30 mouse cellular contexts compared by ENCODE assay signal in genomic region chr10:121494163-121494425, GRCm38 (mm10). TPM values are rescaled to one million over a fixed set of nuclear protein-coding genes. Genes with fewer than 3 reads are reported as not detected.
DNase-seq lines count a peak whose midpoint lies in the region; ATAC-seq and TF ChIP-seq lines count a peak whose summit lies in the region.
"Had no signal": no experiment of that assay in that cellular context is flagged by ENCODE, and none has a peak within 500 bp of the region (broad histone marks: within the 10 kb centered on the region; RNA-seq: fewer than 3 reads in every experiment).

No protein-coding gene starts in this region.

- TF ChIP-seq POLR2A in kidney, adult 2 months (IDR thresholded peaks at IDR 0.05; ENCODE audit: low read depth, low read length) = no peak

- no peak for DNase-seq in kidney, adult 2 months
- DNase-seq in kidney, postnatal 14 days = no peak
- DNase-seq in midbrain, embryonic 11.5 days (ENCODE audit: low spot score, missing footprints) = peak; percentile 44
- DNase-seq in midbrain, postnatal 0 days (ENCODE audit: low spot score) = no peak
- peak; percentile 47 for DNase-seq in T-cell, adult 2 months (ENCODE audit: low spot score)
- DNase-seq in ovary, postnatal 10 days (ENCODE audit: low spot score) = no peak
- no peak for DNase-seq in cerebellum, adult 11 months
- DNase-seq: adrenal gland, adult 2 months; cerebellum, adult 11-12 months; cerebellum, adult 9-11 months; embryo, embryonic 11 days; gastrocnemius, postnatal 25 days; heart, adult 18-20 months; heart, postnatal 14 days; kidney, postnatal 25 days; lung, adult 18-20 months; lung, postnatal 4 days; midbrain, embryonic 14.5 days; right cerebral cortex, adult 18-20 months; thymus, postnatal 14 days had no signal

- no peaks in the 10 kb centered on the region for H3K9me3 ChIP-seq in midbrain, embryonic 11.5 days (ENCODE audit: control insufficient read depth, low read length)
- no peaks in the 10 kb centered on the region for H3K9me3 ChIP-seq in midbrain, postnatal 0 days (ENCODE audit: low read length)
- H3K9me3 ChIP-seq: embryonic facial prominence, embryonic 12.5 days; heart, embryonic 13.5 days; hindbrain, embryonic 10.5 days; hindbrain, embryonic 15.5 days; limb, embryonic 13.5 days had no signal

- no peak overlapping the region for H3K4me3 ChIP-seq in kidney, adult 2 months (ENCODE audit: insufficient read depth, low read depth, low read length)
- no peak overlapping the region for H3K4me3 ChIP-seq in midbrain, embryonic 11.5 days (ENCODE audit: low read depth, low read length)
- no peak overlapping the region for H3K4me3 ChIP-seq in midbrain, postnatal 0 days (ENCODE audit: low read depth, low read length)
- no peak overlapping the region for H3K4me3 ChIP-seq in macrophage (ENCODE audit: inconsistent target)
- H3K4me3 ChIP-seq: embryonic facial prominence, embryonic 12.5 days; heart, embryonic 13.5 days; hindbrain, embryonic 10.5 days; hindbrain, embryonic 15.5 days; left cerebral cortex, adult 2 months; limb, embryonic 13.5 days had no signal

- 94% methylated on average over 2 of the region's 2 CpGs for WGBS in kidney, adult 2 months
- 77% methylated on average over 2 of the region's 2 CpGs for WGBS in midbrain, embryonic 11.5 days
- 78% methylated on average over 2 of the region's 2 CpGs for WGBS in midbrain, postnatal 0 days
- WGBS in macrophage (ENCODE audit: missing documents) = 40% methylated on average over 1 of the region's 2 CpGs

- no peaks in the 10 kb centered on the region for H3K79me2 ChIP-seq in macrophage (ENCODE audit: inconsistent target)

- peak overlapping the region; percentile 73; the same call in 1 of the 2 replicates for H3K27ac ChIP-seq in kidney, adult 2 months (ENCODE audit: insufficient read depth, low read depth, low read length)
- H3K27ac ChIP-seq in midbrain, embryonic 11.5 days (ENCODE audit: low read depth, low read length) = no peak overlapping the region
- no peak overlapping the region for H3K27ac ChIP-seq in midbrain, postnatal 0 days (ENCODE audit: low read depth, low read length)
- peak overlapping the region; percentile 92 for H3K27ac ChIP-seq in macrophage
- H3K27ac ChIP-seq: embryonic facial prominence, embryonic 12.5 days; heart, embryonic 13.5 days; hindbrain, embryonic 10.5 days; hindbrain, embryonic 15.5 days; left cerebral cortex, adult 2 months; limb, embryonic 13.5 days had no signal

- peaks cover 15% of the 10 kb centered on the region; the same call in 1 of the 2 replicates for H3K4me1 ChIP-seq in kidney, adult 2 months (ENCODE audit: control insufficient read depth, insufficient read depth, low read length)
- H3K4me1 ChIP-seq in midbrain, embryonic 11.5 days (ENCODE audit: control insufficient read depth, insufficient read depth, low read length) = peaks cover 2% of the 10 kb centered on the region; the same call in 1 of the 2 replicates
- H3K4me1 ChIP-seq in midbrain, postnatal 0 days (ENCODE audit: insufficient read depth, low read length) = no peaks in the 10 kb centered on the region
- H3K4me1 ChIP-seq: hindbrain, embryonic 15.5 days had no signal

- no peaks in the 10 kb centered on the region for H3K27me3 ChIP-seq in kidney, adult 2 months (replicated peaks; ENCODE audit: control insufficient read depth, insufficient read depth, low read length)
- no peaks in the 10 kb centered on the region for H3K27me3 ChIP-seq in midbrain, embryonic 11.5 days (ENCODE audit: control insufficient read depth, insufficient read depth, low read length)
- no peaks in the 10 kb centered on the region for H3K27me3 ChIP-seq in midbrain, postnatal 0 days (ENCODE audit: insufficient read depth, low read length)
- H3K27me3 ChIP-seq: embryonic facial prominence, embryonic 12.5 days; heart, embryonic 13.5 days; hindbrain, embryonic 15.5 days; limb, embryonic 13.5 days had no signal

- no peaks in the 10 kb centered on the region for H3K36me3 ChIP-seq in kidney, adult 2 months (ENCODE audit: control insufficient read depth, insufficient read depth, low read length)
- no peaks in the 10 kb centered on the region for H3K36me3 ChIP-seq in midbrain, embryonic 11.5 days (ENCODE audit: control insufficient read depth, insufficient read depth, low read length)
- H3K36me3 ChIP-seq in midbrain, postnatal 0 days (ENCODE audit: insufficient read depth, low read length) = no peaks in the 10 kb centered on the region
- H3K36me3 ChIP-seq in macrophage (ENCODE audit: inconsistent target) = no peaks in the 10 kb centered on the region
- H3K36me3 ChIP-seq: embryonic facial prominence, embryonic 12.5 days; heart, embryonic 13.5 days; hindbrain, embryonic 10.5 days; hindbrain, embryonic 15.5 days; limb, embryonic 13.5 days had no signal

- H3K4me2 ChIP-seq in midbrain, embryonic 11.5 days = no peak overlapping the region
- H3K4me2 ChIP-seq in midbrain, postnatal 0 days (ENCODE audit: low read depth, low read length, poor library complexity, severe bottlenecking) = no peak overlapping the region
- H3K4me2 ChIP-seq: embryonic facial prominence, embryonic 12.5 days; heart, embryonic 13.5 days; hindbrain, embryonic 15.5 days; limb, embryonic 13.5 days had no signal

- no peak overlapping the region for H3K9ac ChIP-seq in midbrain, embryonic 11.5 days (ENCODE audit: low read length)
- H3K9ac ChIP-seq in midbrain, postnatal 0 days (replicated peaks; ENCODE audit: low read length, poor library complexity, severe bottlenecking) = no peak overlapping the region
- H3K9ac ChIP-seq: embryonic facial prominence, embryonic 12.5 days; heart, embryonic 13.5 days; hindbrain, embryonic 15.5 days; limb, embryonic 13.5 days had no signal

- no peak for TF ChIP-seq CTCF in kidney, adult 2 months (conservative IDR thresholded peaks at IDR 0.05; ENCODE audit: insufficient read depth, insufficient read length, low read depth, low read length)
- no peak for TF ChIP-seq CTCF in midbrain, postnatal 0 days (IDR thresholded peaks at IDR 0.05)

- ATAC-seq in midbrain, embryonic 11.5 days (ENCODE audit: low FRiP score) = no peak
- no peak for ATAC-seq in midbrain, postnatal 0 days (ENCODE audit: low FRiP score)
- ATAC-seq: activated CD4-positive, CD25-positive, alpha-beta regulatory T cell, adult 4 months; forebrain, embryonic 14.5 days; lung, postnatal 0 days had no signal

RNA-seq across cellular contexts. Expression of gene Rassf3, which starts 17.9 kb away (rescaled TPM):
- 31.1 and 35.3 TPM in 2 replicates for polyA plus RNA-seq in kidney, adult 2 months (2012; rRNA removed)
- polyA plus RNA-seq in midbrain, embryonic 11.5 days (2014; fragmentation: Nextera tagmentation; extraction: Ambion mirVana) = 5.9 and 6.0 TPM in 2 replicates
- 5.8 and 6.0 TPM in 2 replicates for total RNA-seq in midbrain, postnatal 0 days (2014; rRNA removed)
- polyA plus RNA-seq in midbrain, postnatal 0 days (2015; fragmentation: Nextera tagmentation; extraction: Ambion mirVana) = 3.0 and 3.4 TPM in 2 replicates
- 100 to 1,000 TPM in 1 of 26 experiments, 10 to 100 TPM in 19, 1 to 10 TPM in 6; 4.9 to 154 (median 18.5) TPM for total RNA-seq in macrophage (2018; cell fraction: chromatin; rRNA removed)
- 10 to 100 TPM; 19.5 to 87.4 (median 38.1) TPM for total RNA-seq in macrophage (2018; cell fraction: cytosol; rRNA removed)
- total RNA-seq in macrophage (2018; cell fraction: nucleus; rRNA removed) = 100 to 1,000 TPM in 2 of 26 experiments, 10 to 100 TPM in 24; 14.4 to 130 (median 28.3) TPM
- 38.9 to 52.7 TPM (median 40.3 TPM) in 3 replicates for polyA plus RNA-seq in macrophage (2018)

Comparison
In these comparisons a context has a peak if more than half of its experiments do, and no peak if none do; other contexts are left out.
1. DNase-seq: peak in midbrain, embryonic 11.5 days (single experiment) and T-cell, adult 2 months (single experiment); none in kidney, adult 2 months (single experiment), kidney, postnatal 14 days (single experiment), midbrain, postnatal 0 days (single experiment), ovary, postnatal 10 days (single experiment) and cerebellum, adult 11 months (single experiment).
2. H3K27ac ChIP-seq: peak in kidney, adult 2 months (single experiment) and macrophage (single experiment); none in midbrain, embryonic 11.5 days (single experiment) and midbrain, postnatal 0 days (single experiment).